Mouse (Mus musculus) intestine, embryonic 16.5 days (tissue): ENCODE data around the gene Socs1. TPM values are rescaled to one million over a fixed set of nuclear protein-coding genes. Genes with fewer than 3 reads are reported as not detected.

Experiments
- ATAC-seq: fragments of 200-750 bp; cut with Nextera tagmentation; 2 replicates; pipeline ENCODE4 v1.8.0; 2017; ENCODE audit warnings: moderate TSS enrichment, moderate library complexity
- H3K27ac ChIP-seq: fragments of 300-500 bp; sonication (generic); 2 replicates; pipeline ENCODE4 v1.5.1; 2014; ENCODE audit warnings: mild to moderate bottlenecking, low read length
- H3K27me3 ChIP-seq: fragments of 300-500 bp; sonication (generic); replicated peaks from 2 replicates; pipeline ENCODE4 v1.6.1; 2014; ENCODE audit warnings: low read length, control low read depth, mixed read lengths; ENCODE audit not compliant: control insufficient read depth, insufficient read depth
- H3K36me3 ChIP-seq: fragments of 300-500 bp; sonication (generic); 2 replicates; pipeline ENCODE4 v1.6.1; 2014; ENCODE audit warnings: low read length, control low read depth; ENCODE audit not compliant: control insufficient read depth, insufficient read depth
- H3K4me1 ChIP-seq: fragments of 300-500 bp; sonication (generic); 2 replicates; pipeline ENCODE4 v1.6.1; 2014; ENCODE audit warnings: low read length, control low read depth, mixed read lengths; ENCODE audit not compliant: control insufficient read depth, insufficient read depth
- H3K4me2 ChIP-seq: fragments of 300-500 bp; sonication (generic); 2 replicates; pipeline ENCODE4 v1.6.1; 2014; ENCODE audit warnings: low read depth, low read length, control low read depth
- H3K4me3 ChIP-seq: fragments of 300-500 bp; sonication (generic); 2 replicates; pipeline ENCODE4 v1.5.1; 2014; ENCODE audit warnings: mild to moderate bottlenecking, low read length
- H3K9ac ChIP-seq: fragments of 300-500 bp; sonication (generic); 2 replicates; pipeline ENCODE4 v1.6.1; 2014; ENCODE audit warnings: low read depth, low read length
- H3K9me3 ChIP-seq: fragments of 300-500 bp; sonication (generic); 2 replicates; pipeline ENCODE4 v1.6.1; 2016; ENCODE audit warnings: low read length, control low read depth; ENCODE audit not compliant: control insufficient read depth
- WGBS: fragments of 180-500 bp; shearing (Covaris S2); extraction: QIAGEN DNeasy Blood & Tissue Kit; methylation state at CpG from one replicate; pipeline ENCODE4 v1.1.7; 2014; 5-methylcytosine and 5-hydroxymethylcytosine counted together
- polyA plus RNA-seq: library from polyadenylated mRNA; unstranded; fragments of >200 nt; fragmentation: Nextera tagmentation; extraction: Ambion mirVana; gene quantifications from 2 replicates; pipeline ENCODE4 v1.2.1, GENCODE M21; 2015

The Socs1 gene
- polyA plus RNA-seq, 1 experiment from 2014 or later = 4.9 TPM

GRCm38 (mm10) chr16:10788866-10789265, 3.5 kb upstream of the Socs1 start:
- Histone ChIP-seq H3K4me3 (no peak overlapping the region), H3K36me3 (no peaks in the 10 kb centered on the region), H3K9ac (no peak overlapping the region), H3K4me1 (peaks cover 6% of the 10 kb centered on the region; the same call in 1 of the 2 replicates), H3K27me3 (no peaks in the 10 kb centered on the region), H3K27ac (no peak overlapping the region), H3K4me2 (no peak overlapping the region), H3K9me3 (no peaks in the 10 kb centered on the region)
- no peak for ATAC-seq
- 76% methylated on average over 4 of the region's 4 CpGs for WGBS

- Histone ChIP-seq H3K9ac (0 out of 2 replicates have a peak within 1 kb of the TSS, but pooled peaks have one; percentile 11), H3K4me3 (no peak within 1 kb of the TSS), H3K36me3 (no peaks in the 10 kb centered on the region), H3K4me2 (no peak within 1 kb of the TSS), H3K27ac (no peak within 1 kb of the TSS), H3K4me1 (peaks cover 9% of the 10 kb centered on the region), H3K27me3 (no peaks in the 10 kb centered on the region), H3K9me3 (no peaks in the 10 kb centered on the region)
- no peak for ATAC-seq
- 45% methylated on average over 16 of the region's 16 CpGs for WGBS
Observed at GRCm38 (mm10) chr16:10788271-10788670, 2.9 kb upstream of the Socs1 start, which contains the start of gene Tnp2. TSS of gene Tnp2 (minus strand) at chr16:10788660.

- no peak for ATAC-seq
- Histone ChIP-seq H3K9me3 (no peaks in the 10 kb centered on the region), H3K27me3 (no peaks in the 10 kb centered on the region), H3K4me3 (no peak overlapping the region), H3K27ac (no peak overlapping the region), H3K4me2 (no peak overlapping the region), H3K9ac (no peak overlapping the region), H3K4me1 (peaks cover 15% of the 10 kb centered on the region), H3K36me3 (no peaks in the 10 kb centered on the region)
- 80% methylated on average over 7 of the region's 7 CpGs for WGBS
Observed at GRCm38 (mm10) chr16:10787548-10788058, 2.3 kb upstream of the Socs1 start.

GRCm38 (mm10) chr16:10786782-10787547, 1.6 kb upstream of the Socs1 start:
- ATAC-seq = no peak
- no peak overlapping the region for H3K9ac ChIP-seq
- WGBS = 59% methylated on average over 4 of the region's 4 CpGs
- H3K4me1 ChIP-seq = peaks cover 19% of the 10 kb centered on the region
- no peak overlapping the region for H3K4me2 ChIP-seq
- no peaks in the 10 kb centered on the region for H3K27me3 ChIP-seq
- no peaks in the 10 kb centered on the region for H3K9me3 ChIP-seq
- no peak overlapping the region for H3K4me3 ChIP-seq
- H3K27ac ChIP-seq = peak overlapping the region; percentile 99
- H3K36me3 ChIP-seq = 0 out of 2 replicates have a peak, but pooled peaks cover 2% of the 10 kb centered on the region

GRCm38 (mm10) chr16:10786288-10786687, 952 bp upstream of the Socs1 start:
- peak; percentile 36 for ATAC-seq
- H3K27me3 ChIP-seq = no peaks in the 10 kb centered on the region
- 1% methylated on average over 9 of the region's 9 CpGs for WGBS
- H3K9ac ChIP-seq = peak overlapping the region; percentile 86
- peak overlapping the region; percentile 99 for H3K27ac ChIP-seq
- H3K4me1 ChIP-seq = peaks cover 19% of the 10 kb centered on the region
- H3K4me3 ChIP-seq = peak overlapping the region; percentile 79
- H3K36me3 ChIP-seq = 0 out of 2 replicates have a peak, but pooled peaks cover 2% of the 10 kb centered on the region
- H3K9me3 ChIP-seq = no peaks in the 10 kb centered on the region
- H3K4me2 ChIP-seq = peak overlapping the region; percentile 97

GRCm38 (mm10) chr16:10784793-10785370, 454 bp downstream of the Socs1 start:
- peak overlapping the region; percentile 86 for H3K9ac ChIP-seq
- H3K27ac ChIP-seq = peak overlapping the region; percentile 99
- peak overlapping the region; percentile 97 for H3K4me2 ChIP-seq
- H3K4me3 ChIP-seq = peak overlapping the region; percentile 79
- ATAC-seq = peak; percentile 84
- H3K4me1 ChIP-seq = peaks cover 19% of the 10 kb centered on the region
- H3K36me3 ChIP-seq = 0 out of 2 replicates have a peak, but pooled peaks cover 2% of the 10 kb centered on the region
- WGBS = 0% methylated on average over 55 of the region's 55 CpGs
- H3K27me3 ChIP-seq = no peaks in the 10 kb centered on the region
- no peaks in the 10 kb centered on the region for H3K9me3 ChIP-seq

- peak overlapping the region; percentile 79 for H3K4me3 ChIP-seq
- 2% methylated on average over 80 of the region's 81 CpGs for WGBS
- peak overlapping the region; percentile 97 for H3K4me2 ChIP-seq
- H3K27ac ChIP-seq = peak overlapping the region; percentile 99
- no peaks in the 10 kb centered on the region for H3K9me3 ChIP-seq
- no peaks in the 10 kb centered on the region for H3K27me3 ChIP-seq
- peak; percentile 4; the same call in 1 of the 2 replicates for ATAC-seq
- H3K4me1 ChIP-seq = peaks cover 19% of the 10 kb centered on the region
- 0 out of 2 replicates have a peak, but pooled peaks cover 2% of the 10 kb centered on the region for H3K36me3 ChIP-seq
- peak overlapping the region; percentile 86 for H3K9ac ChIP-seq
Observed at GRCm38 (mm10) chr16:10783883-10784792, 1.2 kb downstream of the Socs1 start.

- Histone ChIP-seq H3K4me1 (peaks cover 19% of the 10 kb centered on the region), H3K36me3 (0 out of 2 replicates have a peak, but pooled peaks cover 2% of the 10 kb centered on the region), H3K4me2 (peak overlapping the region; percentile 97), H3K9me3 (no peaks in the 10 kb centered on the region), H3K27ac (no peak overlapping the region), H3K4me3 (peak overlapping the region; percentile 17), H3K27me3 (no peaks in the 10 kb centered on the region), H3K9ac (peak overlapping the region; percentile 17; the same call in 1 of the 2 replicates)
- ATAC-seq = no peak
- WGBS = 58% methylated on average over 8 of the region's 8 CpGs
Observed at GRCm38 (mm10) chr16:10783451-10783850, 1.9 kb downstream of the Socs1 start.
